Mouse (Mus musculus) embryonic facial prominence, embryonic 11.5 days (tissue): Measurements from ENCODE around the gene Exoc7. TPM values are rescaled to one million over a fixed set of nuclear protein-coding genes. Genes with fewer than 3 reads are reported as not detected.

Experiments used
- ATAC-seq: fragments of 200-750 bp; cut with Nextera tagmentation; replicated peaks from 2 replicates; pipeline ENCODE4 v1.8.0; 2017; ENCODE audit warnings: low read depth; ENCODE audit not compliant: insufficient number of reproducible peaks, low FRiP score, low TSS enrichment
- DNase-seq: peaks from one replicate; pipeline ENCODE4 v3.0.0-alpha.2; 2015; ENCODE audit warnings: low spot score
- H3K27ac ChIP-seq: fragments of 300-500 bp; sonication (generic); replicated peaks from 2 replicates; pipeline ENCODE4 v1.5.1; 2014; ENCODE audit warnings: mild to moderate bottlenecking, low read depth, low read length, control low read depth
- H3K27me3 ChIP-seq: fragments of 300-500 bp; sonication (generic); 2 replicates; pipeline ENCODE4 v1.6.1; 2014; ENCODE audit warnings: mild to moderate bottlenecking, low read length, moderate library complexity, mixed read lengths; ENCODE audit not compliant: control insufficient read depth, insufficient read depth
- H3K36me3 ChIP-seq: fragments of 300-500 bp; sonication (generic); replicated peaks from 2 replicates; pipeline ENCODE4 v1.6.1; 2014; ENCODE audit warnings: low read depth, mild to moderate bottlenecking, low read length, moderate library complexity, mixed read lengths; ENCODE audit not compliant: control insufficient read depth, insufficient read depth
- H3K4me1 ChIP-seq: fragments of 300-500 bp; sonication (generic); 2 replicates; pipeline ENCODE4 v1.6.1; 2014; ENCODE audit warnings: low read length, mixed read lengths; ENCODE audit not compliant: control insufficient read depth, insufficient read depth
- H3K4me2 ChIP-seq: fragments of 300-500 bp; sonication (generic); 2 replicates; pipeline ENCODE4 v1.6.1; 2014; ENCODE audit warnings: low read depth, mild to moderate bottlenecking, control low read depth, low read length, moderate library complexity
- H3K4me3 ChIP-seq: fragments of 300-500 bp; sonication (generic); 2 replicates; pipeline ENCODE4 v1.5.1; 2014; ENCODE audit warnings: low read depth, low read length, control low read depth
- H3K9ac ChIP-seq: fragments of 300-500 bp; sonication (generic); replicated peaks from 2 replicates; pipeline ENCODE4 v1.6.1; 2014; ENCODE audit warnings: mild to moderate bottlenecking, control low read depth, low read length
- H3K9me3 ChIP-seq: fragments of 300-500 bp; sonication (generic); replicated peaks from 2 replicates; pipeline ENCODE4 v1.6.1; 2016; ENCODE audit warnings: mild to moderate bottlenecking, low read length, inconsistent platforms, mixed read lengths; ENCODE audit not compliant: control insufficient read depth
- WGBS: fragments of 180-500 bp; shearing (Covaris S2); extraction: QIAGEN DNeasy Blood & Tissue Kit; methylation state at CpG from one replicate; pipeline ENCODE4 v1.1.7; 2014; 5-methylcytosine and 5-hydroxymethylcytosine counted together
- polyA plus RNA-seq: library from polyadenylated mRNA; unstranded; fragments of >200 nt; fragmentation: Nextera tagmentation; extraction: Ambion mirVana; gene quantifications from 2 replicates; pipeline ENCODE4 v1.2.1, GENCODE M21; 2014

Exoc7 gene
- polyA plus RNA-seq, 1 experiment from 2014 or later: 64.2 TPM

GRCm38 (mm10) chr11:116255090-116255981 is 51.7 kb downstream of the Exoc7 start:
- H3K4me3 ChIP-seq: no peak overlapping the region
- no peaks in the 10 kb centered on the region for H3K27me3 ChIP-seq

DNA sequence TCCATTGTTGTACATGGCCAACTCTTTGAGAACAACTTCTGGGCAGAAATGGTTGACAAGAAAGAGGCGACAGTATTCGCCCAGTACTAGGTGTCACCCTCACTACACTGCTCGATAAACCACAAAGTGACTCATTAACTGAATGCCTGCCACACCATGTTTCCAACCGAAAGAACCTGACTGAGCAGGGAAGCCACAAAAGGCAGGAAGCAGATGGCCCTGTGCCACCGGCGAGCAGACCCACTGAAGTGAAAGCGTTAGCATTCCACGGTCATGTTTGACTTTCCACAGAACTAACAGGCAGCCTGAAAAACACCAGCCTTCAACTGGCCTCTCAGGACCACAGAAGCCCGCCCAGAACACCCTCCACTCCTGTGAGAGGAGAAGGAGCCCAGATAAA is 52.4 kb downstream of the Exoc7 start:
- no peak for DNase-seq
- Histone ChIP-seq H3K4me3 (no peak overlapping the region), H3K36me3 (peaks cover 29% of the 10 kb centered on the region), H3K27me3 (no peaks in the 10 kb centered on the region), H3K4me1 (no peaks in the 10 kb centered on the region), H3K9ac (no peak overlapping the region), H3K4me2 (no peak overlapping the region), H3K27ac (no peak overlapping the region), H3K9me3 (no peaks in the 10 kb centered on the region)
- ATAC-seq: no peak
- 93% methylated on average over 9 of the region's 9 CpGs for WGBS

More at GRCm38 (mm10) chr11:116255090-116255981, 51.7 kb downstream of the Exoc7 start:
- WGBS: 88% methylated on average over 22 of the region's 22 CpGs
- Histone ChIP-seq H3K4me2 (no peak overlapping the region), H3K4me1 (no peaks in the 10 kb centered on the region), H3K36me3 (peaks cover 30% of the 10 kb centered on the region), H3K9ac (no peak overlapping the region), H3K27ac (no peak overlapping the region), H3K9me3 (no peaks in the 10 kb centered on the region)
- no peak for DNase-seq
- no peak for ATAC-seq

DNA sequence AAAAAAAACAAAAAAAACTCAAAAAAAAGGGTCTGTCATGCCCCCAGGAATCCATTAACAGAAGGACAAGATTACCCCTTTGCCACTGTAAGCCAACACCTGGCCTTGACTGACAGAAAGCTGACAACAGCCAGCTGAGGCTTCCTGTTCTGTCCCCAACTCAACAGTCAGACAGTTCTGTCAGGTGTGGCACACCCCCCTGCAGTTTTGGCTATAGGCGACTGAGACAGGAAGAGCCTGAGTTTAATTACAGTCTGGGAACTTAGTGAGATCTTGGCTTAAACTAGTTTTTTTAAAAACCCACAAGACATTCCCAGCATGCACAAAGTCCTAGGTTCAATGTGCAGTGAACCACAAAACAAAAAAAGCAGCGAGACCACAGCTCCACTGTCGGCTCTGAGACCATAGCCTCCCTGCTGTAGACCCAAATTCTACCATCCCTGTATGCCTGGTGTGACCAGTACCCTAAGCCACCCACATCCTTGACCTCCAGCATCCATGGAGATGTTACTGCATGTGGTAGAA is 53.9 kb downstream of the Exoc7 start:
- Histone ChIP-seq H3K36me3 (peaks cover 25% of the 10 kb centered on the region), H3K4me3 (no peak overlapping the region)
- WGBS: 84% methylated on average over 3 of the region's 3 CpGs

DNA sequence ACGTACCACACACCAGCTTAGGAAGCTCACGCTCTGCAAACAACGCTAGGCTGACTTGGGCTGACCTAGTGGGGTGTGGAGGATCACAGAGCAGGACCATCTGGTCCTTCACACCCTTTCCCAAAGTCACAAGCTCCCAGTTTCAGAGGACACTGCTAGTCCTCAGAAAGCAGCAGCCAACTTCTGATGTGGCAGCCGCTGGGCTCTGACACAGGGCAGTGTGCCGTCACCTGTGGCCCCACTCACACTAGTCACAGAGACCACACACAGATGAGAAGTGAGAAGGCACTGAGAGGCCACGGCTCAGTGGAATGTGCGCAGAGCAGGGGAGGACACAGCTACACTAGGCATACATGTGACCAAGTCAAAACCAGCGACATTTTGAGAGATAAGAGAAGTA is 56.1 kb downstream of the Exoc7 start:
- H3K36me3 ChIP-seq: peaks cover 34% of the 10 kb centered on the region
- no peak for DNase-seq

More for the DNA sequence above, 53.9 kb downstream of the Exoc7 start:
- Histone ChIP-seq H3K4me1 (no peaks in the 10 kb centered on the region), H3K4me2 (no peak overlapping the region), H3K27ac (no peak overlapping the region), H3K9me3 (no peaks in the 10 kb centered on the region), H3K9ac (no peak overlapping the region), H3K27me3 (no peaks in the 10 kb centered on the region)
- ATAC-seq: no peak
- DNase-seq: no peak

GRCm38 (mm10) chr11:116247502-116248222 is 59.4 kb downstream of the Exoc7 start:
- WGBS: 80% methylated on average over 14 of the region's 14 CpGs
- Histone ChIP-seq H3K4me2 (no peak overlapping the region), H3K36me3 (peaks cover 38% of the 10 kb centered on the region)

More for the DNA sequence above, 56.1 kb downstream of the Exoc7 start:
- no peaks in the 10 kb centered on the region for H3K4me1 ChIP-seq
- no peaks in the 10 kb centered on the region for H3K27me3 ChIP-seq
- H3K9ac ChIP-seq: no peak overlapping the region
- H3K4me2 ChIP-seq: no peak overlapping the region
- H3K27ac ChIP-seq: no peak overlapping the region
- no peak overlapping the region for H3K4me3 ChIP-seq
- H3K9me3 ChIP-seq: no peaks in the 10 kb centered on the region
- ATAC-seq: no peak
- WGBS: 91% methylated on average over 8 of the region's 8 CpGs

DNA sequence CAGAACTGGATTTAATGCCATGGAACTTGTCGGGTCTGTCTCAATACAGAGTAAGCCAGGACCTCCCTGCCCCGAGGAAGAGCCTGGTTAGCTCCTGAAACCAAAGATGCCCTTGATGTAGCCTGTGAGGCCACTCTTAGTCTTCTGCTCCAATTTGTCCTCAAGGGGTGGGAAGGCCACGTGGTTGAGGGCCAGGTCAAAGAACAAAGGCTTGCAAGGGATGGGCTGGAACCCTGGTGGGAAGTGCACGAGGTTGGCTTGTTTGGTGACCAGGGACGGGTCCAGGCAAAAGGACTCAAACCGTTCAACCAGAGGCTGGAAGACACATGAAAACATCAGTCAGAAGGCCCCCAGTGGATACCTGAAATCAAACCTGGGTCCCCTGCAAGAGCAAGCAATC is 61.4 kb downstream of the Exoc7 start:
- Histone ChIP-seq H3K4me1 (no peaks in the 10 kb centered on the region), H3K36me3 (peaks cover 26% of the 10 kb centered on the region), H3K27ac (no peak overlapping the region), H3K4me3 (no peak overlapping the region), H3K27me3 (no peaks in the 10 kb centered on the region), H3K9ac (no peak overlapping the region), H3K9me3 (no peaks in the 10 kb centered on the region), H3K4me2 (no peak overlapping the region)
- 77% methylated on average over 6 of the region's 6 CpGs for WGBS
- no peak for DNase-seq
- ATAC-seq: no peak

More at GRCm38 (mm10) chr11:116247502-116248222, 59.4 kb downstream of the Exoc7 start:
- DNase-seq (no peak), ATAC-seq (no peak)
- no peaks in the 10 kb centered on the region for H3K4me1 ChIP-seq
- H3K4me3 ChIP-seq: no peak overlapping the region
- H3K27ac ChIP-seq: no peak overlapping the region
- no peaks in the 10 kb centered on the region for H3K27me3 ChIP-seq
- H3K9me3 ChIP-seq: no peaks in the 10 kb centered on the region
- no peak overlapping the region for H3K9ac ChIP-seq

DNA sequence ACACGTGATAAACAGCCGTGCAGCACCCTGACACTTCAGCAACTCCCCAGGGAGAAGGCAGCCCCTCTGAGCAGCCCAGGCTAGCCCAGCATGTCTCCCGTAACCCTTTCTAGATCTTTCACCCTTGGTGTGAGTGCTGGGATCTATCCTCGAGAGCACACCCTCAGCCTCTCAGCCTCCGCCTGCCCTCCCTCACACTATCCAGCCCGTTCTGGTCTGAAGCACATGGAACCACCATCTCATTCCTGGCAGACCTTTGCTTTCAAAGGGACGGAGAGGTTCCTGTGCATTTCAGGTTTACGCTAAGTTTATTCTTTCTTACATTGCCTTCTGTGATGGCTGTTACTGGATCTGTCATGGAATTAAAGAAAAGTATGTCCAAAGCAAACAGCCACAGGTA is 62.5 kb downstream of the Exoc7 start:
- H3K4me2 ChIP-seq: no peak overlapping the region
- H3K27ac ChIP-seq: no peak overlapping the region
- peaks cover 22% of the 10 kb centered on the region for H3K36me3 ChIP-seq
- ATAC-seq (no peak), DNase-seq (no peak)
- no peaks in the 10 kb centered on the region for H3K9me3 ChIP-seq
- no peaks in the 10 kb centered on the region; the same call in 1 of the 2 replicates for H3K4me1 ChIP-seq
- no peak overlapping the region for H3K4me3 ChIP-seq
- H3K9ac ChIP-seq: no peak overlapping the region
- H3K27me3 ChIP-seq: no peaks in the 10 kb centered on the region
- WGBS: 91% methylated on average over 8 of the region's 8 CpGs
